Mouse (Mus musculus) adrenal gland, postnatal 0 days (tissue): ENCODE measurements around the gene Aspdh. TPM values are rescaled to one million over a fixed set of nuclear protein-coding genes. Genes with fewer than 3 reads are reported as not detected.

Experiments used
- microRNA-seq: library from miRNA; unstranded; fragments of <30 nt; microRNA quantifications from one replicate; pipeline ENCODE4, GENCODE M21; 2016; ENCODE audit warnings: borderline replicate concordance; ENCODE audit not compliant: insufficient number of aligned reads
- polyA plus RNA-seq: library from polyadenylated mRNA; unstranded; fragments of >200 nt; fragmentation: Nextera tagmentation; extraction: Ambion mirVana; gene quantifications from 2 replicates; pipeline ENCODE4 v1.2.1, GENCODE M21; 2015

Gene Aspdh
- polyA plus RNA-seq = 1.4 and 2.2 TPM in 2 replicates

DNA sequence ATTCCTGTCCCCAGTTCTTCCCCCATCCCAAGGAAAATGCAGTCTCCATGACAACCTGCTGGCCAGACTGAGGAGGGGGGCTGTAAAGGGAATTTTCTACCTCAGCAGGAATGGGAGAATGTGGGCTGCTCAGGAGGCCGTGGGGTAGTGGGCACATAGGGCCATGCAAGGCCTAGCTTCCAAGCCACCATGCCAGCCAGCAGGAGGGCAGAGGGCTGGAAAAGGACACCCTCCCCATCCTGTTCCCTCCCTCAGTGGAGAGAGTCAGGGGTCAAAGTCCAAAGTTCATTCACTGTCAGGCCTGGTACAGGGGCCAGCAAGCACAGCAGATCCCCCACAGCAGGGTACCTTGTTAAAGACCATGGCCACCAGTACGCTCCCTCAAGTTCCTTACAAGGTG, at the start of gene Aspdh:
Aspdh (plus strand) TSS at position 281 of the 400 bp plus-strand sequence.

DNA sequence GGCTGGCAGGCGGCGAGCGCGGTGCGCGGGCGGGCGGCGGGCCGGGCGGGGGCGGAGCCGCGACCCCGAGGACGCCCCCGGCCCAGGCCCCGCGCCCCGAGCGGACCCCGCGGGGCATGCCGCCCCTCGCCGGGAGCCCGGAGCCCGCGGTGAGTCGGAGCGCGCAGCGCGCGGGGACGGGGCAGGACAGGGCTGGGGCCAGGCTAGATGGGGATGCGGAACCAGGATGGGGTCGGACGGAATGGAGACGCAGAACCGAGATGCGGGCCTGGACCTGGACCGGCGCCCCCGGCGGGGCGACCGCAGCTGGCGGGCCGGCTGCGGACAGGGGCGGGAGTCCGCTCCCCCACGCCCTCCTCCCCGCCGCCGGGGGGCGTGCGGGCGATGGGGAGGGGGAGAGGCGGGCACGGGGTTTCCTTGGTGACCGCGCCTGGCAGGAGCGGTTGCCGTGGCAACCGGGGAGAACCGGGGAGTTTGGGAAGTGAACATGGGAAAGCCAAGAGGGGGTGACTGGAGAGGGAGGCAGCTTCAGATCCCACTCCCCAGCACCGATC, 36.1 kb upstream of the Aspdh start, which contains the start of gene Lrrc4b:
Lrrc4b (plus strand) TSS at position 51 of the 554 bp plus-strand sequence.

DNA sequence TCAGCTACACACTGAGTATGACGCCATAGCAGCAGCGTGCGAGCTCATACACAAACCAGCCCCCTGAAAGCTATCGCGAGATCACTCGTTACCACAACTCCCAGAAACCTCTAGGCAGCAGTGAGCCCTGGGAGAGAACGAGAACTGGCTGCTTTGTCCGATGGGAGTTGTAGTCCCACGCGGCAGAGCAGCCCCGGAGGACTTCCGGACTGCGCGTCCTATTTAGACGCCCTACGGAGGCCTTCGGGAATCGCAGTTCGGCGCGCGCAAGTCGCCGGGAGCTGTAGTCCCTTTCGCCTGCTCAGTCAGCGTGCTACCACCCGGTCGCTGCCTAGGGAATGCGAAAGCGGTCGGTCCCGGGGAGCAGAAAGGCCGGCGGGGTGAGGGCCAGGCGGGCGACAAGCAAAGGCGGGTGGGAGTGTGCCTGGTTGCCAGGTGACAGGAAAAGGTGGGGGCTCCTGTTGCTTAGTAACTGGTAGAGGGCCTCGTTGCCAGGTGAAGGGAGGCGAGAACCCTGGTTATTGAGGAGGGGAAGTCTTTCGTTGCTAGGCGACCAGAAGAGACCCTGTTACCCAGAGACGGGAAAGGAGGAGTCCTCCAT, 2.7 kb downstream of the Aspdh start, which contains the start of gene Josd2:
Josd2 (plus strand) TSS at position 170 of the 601 bp plus-strand sequence.

GRCm38 (mm10) chr7:44495992-44496770, 31.0 kb downstream of the Aspdh start, which contains the start of the genes Emc10 and Fam71e1:
Gene Emc10, minus strand, starts transcription at chr7:44496529.
Gene Fam71e1, plus strand, starts transcription at chr7:44496581.

Small RNA genes lying within 50 kb of the gene (microRNA-seq; reads per million reads assigned to microRNA genes)
- not detected for gene Mir7052

Other genes starting within 250 kb of the Aspdh start
- gene Klk1b5, start 249.4 kb upstream of the Aspdh start, polyA plus RNA-seq = not detected in 2 replicates
- gene Klk1, start 240.0 kb upstream of the Aspdh start, polyA plus RNA-seq = 0.37 and 1.4 TPM in 2 replicates
- gene Gm36864, start 229.2 kb upstream of the Aspdh start, polyA plus RNA-seq = 0.17 TPM in 1 of 2 replicates, not detected in the other
- 0.58 and 2.0 TPM in 2 replicates for gene 1700028J19Rik, start 218.7 kb upstream of the Aspdh start, polyA plus RNA-seq
- gene 2410002F23Rik, start 218.7 kb upstream of the Aspdh start, polyA plus RNA-seq = 76.2 and 139 TPM in 2 replicates
- gene Acp4, start 208.0 kb upstream of the Aspdh start, polyA plus RNA-seq = not detected in 2 replicates
- not detected in 2 replicates for gene Gm15517, start 203.9 kb upstream of the Aspdh start, polyA plus RNA-seq
- gene Clec11a, start 158.5 kb upstream of the Aspdh start, polyA plus RNA-seq = 9.6 and 11.3 TPM in 2 replicates
- gene Shank1, start 155.1 kb upstream of the Aspdh start, polyA plus RNA-seq = 2.0 and 2.9 TPM in 2 replicates
- 3.1 and 3.6 TPM in 2 replicates for gene Syt3, start 81.3 kb upstream of the Aspdh start, polyA plus RNA-seq
- 1.2 and 2.0 TPM in 2 replicates for gene 1700008O03Rik, start 79.6 kb upstream of the Aspdh start, polyA plus RNA-seq
- 1.3 and 3.1 TPM in 2 replicates for gene Lrrc4b, start 36.4 kb upstream of the Aspdh start, polyA plus RNA-seq
- gene Josd2, start 2.6 kb downstream of the Aspdh start, polyA plus RNA-seq = 53.4 and 55.2 TPM in 2 replicates
- gene Emc10, start 31.1 kb downstream of the Aspdh start, polyA plus RNA-seq = 102 and 104 TPM in 2 replicates
- 17.2 and 25.9 TPM in 2 replicates for gene Fam71e1, start 31.2 kb downstream of the Aspdh start, polyA plus RNA-seq
- gene Mybpc2, start 59.3 kb downstream of the Aspdh start, polyA plus RNA-seq = 0.41 and 0.92 TPM in 2 replicates
- gene Spib, start 66.7 kb downstream of the Aspdh start, polyA plus RNA-seq = 0.50 and 0.86 TPM in 2 replicates
- 19.6 and 23.4 TPM in 2 replicates for gene Pold1, start 83.5 kb downstream of the Aspdh start, polyA plus RNA-seq
- gene Nr1h2, start 88.6 kb downstream of the Aspdh start, polyA plus RNA-seq = 63.2 and 98.6 TPM in 2 replicates
- 3.6 and 4.3 TPM in 2 replicates for gene Napsa, start 107.0 kb downstream of the Aspdh start, polyA plus RNA-seq
- 0.63 and 2.0 TPM in 2 replicates for gene Kcnc3, start 125.3 kb downstream of the Aspdh start, polyA plus RNA-seq
- 1.7 and 2.0 TPM in 2 replicates for gene Myh14, start 205.5 kb downstream of the Aspdh start, polyA plus RNA-seq
- gene Izumo2, start 243.4 kb downstream of the Aspdh start, polyA plus RNA-seq = not detected in 2 replicates